Mouse (Mus musculus): Measurements from ENCODE around the gene Ercc5.

The Ercc5 gene

GRCm38 (mm10) chr1:44178086-44178485 is 30.5 kb downstream of the Ercc5 start:
- DNase-seq: no peak

DNA sequence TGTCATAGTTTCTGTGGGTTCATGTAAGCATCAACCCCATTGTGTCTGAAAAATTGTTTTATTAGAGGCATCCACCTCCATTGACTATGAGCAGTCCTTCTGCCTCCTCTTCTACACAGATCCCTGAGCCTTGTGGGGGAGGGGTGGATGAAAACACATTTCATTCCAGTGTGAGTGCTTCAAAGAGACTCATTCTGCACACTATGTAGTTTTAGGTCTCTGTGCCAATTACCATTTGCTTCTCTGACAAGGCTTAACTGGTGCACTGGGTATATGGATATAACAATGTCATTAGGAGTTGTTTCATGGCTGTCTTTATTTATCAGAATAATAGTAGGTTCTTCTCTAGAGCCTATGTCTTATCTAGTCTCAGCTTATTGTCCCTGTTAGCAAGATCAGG is 38.9 kb downstream of the Ercc5 start:
- DNase-seq: no peak

DNA sequence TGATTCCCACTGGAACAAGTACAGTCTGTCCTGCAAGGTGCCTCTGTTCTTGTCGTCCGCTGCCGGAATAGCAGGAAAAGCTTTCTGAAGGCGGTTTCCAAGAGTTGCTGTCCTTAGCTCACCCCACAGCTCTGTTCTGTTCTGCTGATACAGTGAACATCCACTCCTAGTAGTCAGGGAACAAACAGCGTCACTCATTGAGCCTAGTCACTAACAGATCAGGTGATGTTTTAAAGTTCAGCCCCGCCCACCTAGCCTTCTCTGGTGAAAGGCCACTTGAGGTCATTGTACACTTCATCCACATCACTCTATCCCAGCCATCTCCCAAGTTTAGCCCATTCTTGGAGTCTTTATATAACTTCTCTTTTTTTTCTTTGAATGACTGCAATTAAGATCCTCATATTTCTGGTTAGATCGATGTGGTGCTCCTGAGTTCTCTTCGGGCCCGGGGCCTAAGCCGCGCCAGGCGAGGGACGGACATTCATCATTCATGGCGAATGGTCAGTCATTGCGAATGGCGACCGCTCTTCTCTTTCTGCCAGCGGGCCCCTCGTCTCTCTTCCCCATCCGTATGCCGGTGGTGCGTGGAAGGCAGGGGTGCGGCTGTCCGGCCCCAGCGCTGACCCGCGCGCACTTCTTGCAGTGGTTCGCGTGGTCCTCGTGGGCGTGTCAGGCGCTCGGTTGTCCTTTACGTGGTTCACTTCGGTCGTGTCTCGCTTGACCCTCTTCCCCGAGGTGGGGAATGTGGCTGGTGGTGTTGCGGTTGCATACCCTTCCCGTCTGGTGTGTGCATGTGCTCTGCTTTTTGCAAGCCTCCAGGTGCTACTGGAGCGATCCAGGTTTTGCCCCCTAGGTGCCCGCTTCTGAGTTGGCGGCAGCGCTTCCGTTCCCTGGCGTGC is 51.0 kb downstream of the Ercc5 start:
- DNase-seq: peak; percentile 65 to 69

DNA sequence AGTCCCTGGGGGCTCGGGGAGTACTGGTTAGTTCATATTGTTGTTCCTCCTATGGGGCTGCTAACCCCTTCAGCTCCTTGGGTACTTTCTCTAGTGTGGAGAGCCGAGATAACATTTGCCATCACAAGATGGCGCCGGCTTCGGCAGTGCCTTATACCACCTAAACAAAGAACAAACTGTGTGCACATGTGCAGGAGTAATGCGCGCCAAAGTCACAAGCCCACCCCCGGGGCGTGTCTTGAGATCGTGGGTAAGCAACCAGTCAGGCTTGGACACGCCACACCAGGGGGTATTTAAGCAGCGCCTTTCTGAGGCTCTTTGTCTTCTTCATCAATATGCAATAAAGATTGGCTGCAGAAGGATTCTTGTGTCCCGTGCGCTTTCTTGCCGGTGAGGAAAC is 55.3 kb downstream of the Ercc5 start:
- no peak for DNase-seq

DNA sequence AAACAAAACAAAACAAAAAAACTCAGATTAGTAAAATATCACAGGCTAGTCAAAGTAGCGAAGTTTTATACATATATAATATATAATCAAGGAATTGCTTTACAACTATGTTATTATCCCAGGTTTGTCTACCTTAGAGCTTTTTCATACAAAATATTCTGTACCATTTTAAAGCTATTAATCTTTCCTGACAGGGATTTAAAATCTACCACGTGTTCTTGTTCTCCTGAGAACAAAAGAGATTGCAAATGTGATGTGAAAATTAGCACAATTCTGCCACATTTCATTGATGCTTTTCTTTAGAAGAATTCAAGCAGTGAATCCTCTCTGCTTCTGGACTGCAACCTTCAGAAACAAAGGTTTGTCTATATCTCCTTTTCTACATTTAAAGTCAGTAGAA is 66.9 kb downstream of the Ercc5 start:
- no peak for DNase-seq

- DNase-seq: peak; percentile 45 to 49
Measured at GRCm38 (mm10) chr1:44216352-44217116, 69.0 kb downstream of the Ercc5 start.

DNA sequence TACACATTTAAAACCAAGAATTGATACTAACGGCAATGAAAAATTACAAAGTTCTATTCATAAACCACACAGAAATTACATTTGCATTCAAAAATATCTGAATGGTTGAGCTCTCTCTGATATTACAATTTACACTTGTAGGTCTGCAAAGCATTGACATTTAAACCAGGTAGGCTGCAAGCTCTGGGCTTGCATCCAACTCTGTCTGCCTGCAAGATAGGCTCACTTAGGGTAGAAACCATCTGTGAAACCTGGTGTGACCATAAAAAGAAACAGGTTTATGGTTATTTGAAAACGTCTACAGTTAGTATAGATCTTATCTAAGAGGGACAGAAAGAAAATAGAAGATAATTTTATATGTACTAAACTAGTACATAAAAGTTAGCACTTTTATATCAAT is 69.6 kb downstream of the Ercc5 start:
- peak; percentile 77 to 80 for DNase-seq

GRCm38 (mm10) chr1:44218876-44219275 is 71.3 kb downstream of the Ercc5 start, which contains the start of gene Mettl21e:
TSS of gene Mettl21e (minus strand) at chr1:44218961.
- no peak for DNase-seq

GRCm38 (mm10) chr1:44229044-44229443 is 81.5 kb downstream of the Ercc5 start:
- peak; percentile 71 to 78 for DNase-seq

Data from cerebellum, postnatal 10 days (tissue).